Mouse (Mus musculus) MEL (cell line): ENCODE results near the gene Cadm4. TPM values are rescaled to one million over a fixed set of nuclear protein-coding genes. Genes with fewer than 3 reads are reported as not detected.
A peak's percentile ranks its signal among the peaks of the same experiment; 100 is the strongest.

ENCODE experiments used
- DNase-seq: peaks from one replicate; pipeline ENCODE4 v3.0.0; 2011; ENCODE audit warnings: low read depth, low spot score
- H3K27ac ChIP-seq: 2 replicates; pipeline ENCODE4 v1.5.1; 2012; ENCODE audit warnings: low read depth, mild to moderate bottlenecking, control low read depth, low read length, moderate library complexity; ENCODE audit not compliant: control insufficient read depth
- H3K27me3 ChIP-seq, 2 experiments: fragments of 150-350 bp in 1 of 2; sonication (generic) in 1 of 2; 2 replicates each; pipeline ENCODE4 v1.6.1; 2012; ENCODE audit warnings: low read length in 2 of 2, mild to moderate bottlenecking in 2 of 2, improper control_type of control experiment in 1 of 2, moderate library complexity in 1 of 2; ENCODE audit not compliant: insufficient read depth in 2 of 2, control insufficient read depth in 1 of 2
- H3K36me3 ChIP-seq, 2 experiments: 2 replicates each; pipeline ENCODE4 v1.6.1; 2012 to 2014; ENCODE audit warnings: low read length in 2 of 2, improper control_type of control experiment in 1 of 2, inconsistent platforms in 1 of 2, mild to moderate bottlenecking in 1 of 2; ENCODE audit not compliant: insufficient read depth in 2 of 2, control insufficient read depth in 1 of 2
- H3K4me1 ChIP-seq, 2 experiments: fragments of 150-350 bp in 1 of 2; sonication (generic) in 1 of 2; 2 replicates each; pipeline ENCODE4 v1.6.1; 2012; ENCODE audit warnings: low read length in 2 of 2, improper control_type of control experiment in 1 of 2, mild to moderate bottlenecking in 1 of 2; ENCODE audit not compliant: insufficient read depth in 2 of 2, control insufficient read depth in 1 of 2
- H3K4me3 ChIP-seq, 2 experiments: fragments of 150-350 bp in 1 of 2; sonication (generic) in 1 of 2; 2 replicates each; pipeline ENCODE4 v1.5.1; 2012; ENCODE audit warnings: low read depth in 2 of 2, low read length in 2 of 2, mild to moderate bottlenecking in 2 of 2, moderate library complexity in 2 of 2, control low read depth in 1 of 2, improper control_type of control experiment in 1 of 2; ENCODE audit not compliant: control insufficient read depth in 1 of 2, insufficient read depth in 1 of 2
- H3K79me2 ChIP-seq: 2 replicates; pipeline ENCODE4 v1.6.1; 2012; ENCODE audit warnings: mild to moderate bottlenecking, low read length, moderate library complexity; ENCODE audit not compliant: control insufficient read depth, poor library complexity, insufficient read depth
- H3K9ac ChIP-seq: 2 replicates; pipeline ENCODE4 v1.6.1; 2012; ENCODE audit warnings: low read depth, mild to moderate bottlenecking, control low read depth, low read length, moderate library complexity; ENCODE audit not compliant: control insufficient read depth, poor library complexity, severe bottlenecking
- H3K9me3 ChIP-seq: fragments of 150-350 bp; sonication (generic); replicated peaks from 2 replicates; pipeline ENCODE4 v1.6.1; 2012; ENCODE audit warnings: mild to moderate bottlenecking, low read length, improper control_type of control experiment, moderate library complexity; ENCODE audit not compliant: insufficient read depth
- CHD2 ChIP-seq: IDR thresholded peaks from 2 replicates; pipeline ENCODE4 v1.6.1; 2011; ENCODE audit warnings: low read length, improper control_type of control experiment
- CTCF ChIP-seq, 3 experiments: IDR thresholded peaks in 2 of 3; conservative IDR thresholded peaks in 1 of 3; 2 replicates each; pipeline ENCODE4 v1.5.1; 2011 to 2012; ENCODE audit warnings: low read length in 3 of 3, low read depth in 2 of 3, mild to moderate bottlenecking in 2 of 3, improper control_type of control experiment in 1 of 3, inconsistent platforms in 1 of 3, mixed read lengths in 1 of 3, moderate library complexity in 1 of 3; ENCODE audit not compliant: control insufficient read depth in 1 of 3, insufficient read depth in 1 of 3, poor library complexity in 1 of 3, severe bottlenecking in 1 of 3
- EP300 ChIP-seq, 2 experiments: IDR thresholded peaks; 2 replicates each; pipeline ENCODE4 v1.6.1; 2011; ENCODE audit warnings: improper control_type of control experiment in 2 of 2, low read length in 2 of 2, low read depth in 1 of 2, mild to moderate bottlenecking in 1 of 2
- GABPA ChIP-seq: IDR thresholded peaks from 2 replicates; pipeline ENCODE4 v1.6.1; 2012; ENCODE audit warnings: low read depth, mild to moderate bottlenecking, inconsistent platforms, low read length, improper control_type of control experiment, moderate library complexity
- GATA1 ChIP-seq: IDR thresholded peaks from 2 replicates; pipeline ENCODE4 v1.6.1; 2011; ENCODE audit warnings: low read depth, low read length, improper control_type of control experiment
- KAT2A ChIP-seq: conservative IDR thresholded peaks from 2 replicates; pipeline ENCODE4 v1.6.1; 2012; ENCODE audit warnings: low read depth, low read length, improper control_type of control experiment, inconsistent platforms
- MAX ChIP-seq: IDR thresholded peaks from 2 replicates; pipeline ENCODE4 v1.6.1; 2011; ENCODE audit warnings: low read length, improper control_type of control experiment
- MXI1 ChIP-seq: IDR thresholded peaks from 2 replicates; pipeline ENCODE4 v1.6.1; 2011; ENCODE audit warnings: mild to moderate bottlenecking, low read depth, low read length, improper control_type of control experiment
- MYB ChIP-seq: IDR thresholded peaks from 2 replicates; pipeline ENCODE4 v1.6.1; 2011; ENCODE audit warnings: mild to moderate bottlenecking, low read depth, low read length, improper control_type of control experiment
- MYC ChIP-seq: IDR thresholded peaks from 2 replicates; pipeline ENCODE4 v1.6.1; 2011; ENCODE audit warnings: low read depth, mild to moderate bottlenecking, low read length, improper control_type of control experiment, moderate library complexity
- NELFE ChIP-seq: IDR thresholded peaks from 2 replicates; pipeline ENCODE4 v1.6.1; 2011; ENCODE audit warnings: low read depth, low read length, improper control_type of control experiment
- NRF1 ChIP-seq: IDR thresholded peaks from 2 replicates; pipeline ENCODE4 v1.6.1; 2014; ENCODE audit warnings: low read depth, mild to moderate bottlenecking, inconsistent platforms, low read length, improper control_type of control experiment, moderate library complexity; ENCODE audit not compliant: poor library complexity, insufficient read depth, severe bottlenecking
- POLR2A ChIP-seq, 2 experiments: IDR thresholded peaks; 2 replicates each; pipeline ENCODE4 v1.6.1; 2011 to 2012; ENCODE audit warnings: low read length in 2 of 2, mild to moderate bottlenecking in 2 of 2, control low read depth in 1 of 2, improper control_type of control experiment in 1 of 2, low read depth in 1 of 2, moderate library complexity in 1 of 2; ENCODE audit not compliant: control insufficient read depth in 1 of 2, insufficient read depth in 1 of 2, poor library complexity in 1 of 2
- POLR2AphosphoS5 ChIP-seq: IDR thresholded peaks from 2 replicates; pipeline ENCODE4 v1.6.1; 2012; ENCODE audit warnings: low read depth, borderline replicate concordance, mild to moderate bottlenecking, inconsistent platforms, low read length, moderate library complexity, mixed read lengths
- SIN3A ChIP-seq: IDR thresholded peaks from 2 replicates; pipeline ENCODE4 v1.6.1; 2012; ENCODE audit warnings: low read length, improper control_type of control experiment, inconsistent platforms
- USF1 ChIP-seq: IDR thresholded peaks from 2 replicates; pipeline ENCODE4 v1.6.1; 2014; ENCODE audit warnings: low read depth, mild to moderate bottlenecking, inconsistent platforms, low read length, improper control_type of control experiment, moderate library complexity
- polyA plus RNA-seq, 2 experiments: library from polyadenylated mRNA; stranded (reverse) in 1 of 2; unstranded in 1 of 2; fragments of >175 nt in 1 of 2; fragments of >200 nt in 1 of 2; gene quantifications; 2 replicates each; pipeline versions ENCODE4 v1.2.1 to v1.2.4; 2012; ENCODE audit warnings: low replicate concordance in 2 of 2, low read depth in 1 of 2; ENCODE audit not compliant: insufficient read length in 2 of 2, insufficient read depth in 1 of 2, missing spikeins in 1 of 2
- total RNA-seq: library from RNA; depleted of rRNA; stranded (reverse); fragments of 300-350 nt; gene quantifications from 2 replicates; pipeline ENCODE4 v1.2.3, GENCODE M21; 2012

The Cadm4 gene
- total and polyA plus RNA-seq, 3 experiments: 0.12 to 0.38 TPM; not detected in 1

- H3K4me1 ChIP-seq: peaks cover 4 to 19% of the 10 kb centered on the region in 2 experiments
- 0 out of 2 replicates have a peak, but pooled peaks cover 2% of the 10 kb centered on the region for H3K79me2 ChIP-seq
- H3K36me3 ChIP-seq: peaks cover 0 to 5% of the 10 kb centered on the region in 2 experiments; a peak in 2 of 4 replicates
- H3K27ac ChIP-seq: no peak overlapping the region
- no peak overlapping the region for H3K9ac ChIP-seq
- no peaks in the 10 kb centered on the region for H3K9me3 ChIP-seq
- peak; percentile 73 for TF ChIP-seq GATA1
- TF ChIP-seq CTCF (IDR thresholded peaks at IDR 0.05 in 2 of 3, conservative IDR thresholded peaks at IDR 0.05 in 1 of 3; ENCODE audit: control insufficient read depth in 1 of 3, insufficient read depth in 1 of 3, low read depth in 2 of 3, low read length in 3 of 3, poor library complexity in 1 of 3, severe bottlenecking in 1 of 3): no peak
- H3K4me3 ChIP-seq: peak overlapping the region; percentile 13 to 20; a peak in 1 of 4 replicates
- peak; percentile 46 for DNase-seq
- peaks cover 1 to 3% of the 10 kb centered on the region in 2 experiments; a peak in 1 of 4 replicates for H3K27me3 ChIP-seq
Measured at GRCm38 (mm10) chr7:24461376-24462051, 20.3 kb upstream of the Cadm4 start.

DNA sequence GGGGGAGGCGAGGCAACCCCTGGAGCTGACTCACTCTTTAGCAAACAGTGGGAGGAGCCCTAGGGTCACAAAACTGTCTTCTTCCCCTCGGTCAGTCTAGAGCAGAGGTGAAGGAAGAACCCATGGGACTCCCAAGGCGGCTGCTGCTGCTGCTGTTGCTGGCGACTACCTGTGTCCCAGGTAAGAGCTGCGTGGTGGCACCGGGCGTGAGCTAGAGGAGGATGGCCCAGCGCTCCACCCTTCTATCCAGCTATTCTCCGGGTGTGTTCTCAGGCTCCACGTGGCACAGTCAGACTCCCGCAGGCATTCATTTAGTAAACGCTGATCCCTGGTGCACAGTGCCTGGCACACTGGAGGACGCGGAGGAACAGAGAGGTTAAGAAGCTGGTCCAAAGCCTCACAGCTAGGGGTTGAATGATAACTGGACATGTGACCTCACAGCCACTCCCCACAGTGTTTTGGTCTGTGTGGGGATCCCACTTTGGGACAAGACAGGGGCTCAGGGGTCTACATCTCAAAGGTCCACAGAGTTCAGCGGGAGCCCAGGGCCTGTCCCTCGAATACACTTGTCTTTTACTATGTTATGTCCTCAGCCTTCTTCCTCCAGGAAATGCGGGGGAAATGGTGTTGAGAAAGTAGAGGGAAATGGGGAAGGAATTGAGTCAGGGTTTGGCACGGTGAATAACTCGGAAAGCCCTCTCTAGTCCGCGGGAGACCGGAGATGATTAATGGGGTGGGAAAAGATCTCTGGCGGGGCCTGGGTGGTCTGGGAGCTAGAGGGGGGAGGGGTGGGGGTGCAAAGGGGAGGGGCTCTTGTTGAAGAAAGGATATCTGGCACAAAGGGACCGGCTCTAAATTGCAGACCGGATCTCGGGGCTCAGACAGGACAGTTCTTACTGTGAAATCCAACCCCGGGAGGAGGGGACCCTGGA is 19.2 kb upstream of the Cadm4 start, which contains the start of gene Plaur:
Plaur (plus strand) TSS at position 97 of the 932 bp plus-strand sequence.
- peaks cover 4 to 19% of the 10 kb centered on the region in 2 experiments for H3K4me1 ChIP-seq
- peak within 1 kb of the TSS; percentile 68 for H3K9ac ChIP-seq
- DNase-seq: peak; percentile 72
- TF ChIP-seq POLR2A (IDR thresholded peaks at IDR 0.05; ENCODE audit: control insufficient read depth in 1 of 2, insufficient read depth in 1 of 2, low read depth in 1 of 2, low read length in 2 of 2, poor library complexity in 1 of 2) (peak; percentile 28 to 65; a peak in 2 of 4 replicates), KAT2A (no peak), MYC (peak; percentile 59; the same call in 1 of the 2 replicates), SIN3A (peak; percentile 47; the same call in 1 of the 2 replicates), MXI1 (peak; percentile 96), USF1 (peak; percentile 78), MAX (peak; percentile 84), MYB (no peak), NELFE (peak; percentile 41; the same call in 1 of the 2 replicates)
- TF ChIP-seq, all 39 proteins: peak for 7
- Histone ChIP-seq H3K27ac (peak within 1 kb of the TSS; percentile 42), H3K36me3 (peaks cover 0 to 5% of the 10 kb centered on the region in 2 experiments; a peak in 2 of 4 replicates), H3K27me3 (no peaks in the 10 kb centered on the region), H3K79me2 (0 out of 2 replicates have a peak, but pooled peaks cover 2% of the 10 kb centered on the region), H3K4me3 (peak within 1 kb of the TSS; percentile 66 to 84), H3K9me3 (no peaks in the 10 kb centered on the region)

DNA sequence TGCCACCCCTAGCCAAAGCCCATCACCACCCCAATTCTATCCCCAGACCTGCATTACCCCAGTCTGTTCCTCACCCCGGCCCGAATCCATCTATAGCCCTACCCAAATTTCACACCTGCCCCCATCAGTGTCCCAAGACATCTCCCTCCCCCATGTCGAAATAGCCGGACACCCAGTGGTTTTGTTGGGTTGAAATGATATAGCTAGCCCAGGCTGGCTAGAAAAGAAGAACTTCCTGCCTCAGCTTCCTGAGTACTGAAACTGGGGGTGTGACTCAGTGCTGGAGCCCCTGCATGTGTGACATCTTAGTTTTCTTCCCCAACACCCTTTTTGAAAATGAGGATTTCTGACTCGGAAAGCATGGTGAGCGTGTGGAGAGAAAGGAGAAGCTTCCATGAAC is 15.0 kb upstream of the Cadm4 start:
- H3K79me2 ChIP-seq: 0 out of 2 replicates have a peak, but pooled peaks cover 2% of the 10 kb centered on the region
- H3K4me1 ChIP-seq: peaks cover 2 to 14% of the 10 kb centered on the region in 2 experiments
- TF ChIP-seq EP300 (IDR thresholded peaks at IDR 0.05; ENCODE audit: low read depth in 1 of 2, low read length in 2 of 2) (no peak), POLR2AphosphoS5 (no peak), CHD2 (no peak), NRF1 (no peak), KAT2A (no peak), GABPA (no peak)
- H3K27me3 ChIP-seq: no peaks in the 10 kb centered on the region
- H3K4me3 ChIP-seq: no peak overlapping the region
- no peak overlapping the region for H3K27ac ChIP-seq
- H3K36me3 ChIP-seq: peaks cover 0 to 4% of the 10 kb centered on the region in 2 experiments; a peak in 2 of 4 replicates
- H3K9ac ChIP-seq: no peak overlapping the region
- no peaks in the 10 kb centered on the region for H3K9me3 ChIP-seq
- no peak for DNase-seq
